Mouse (Mus musculus) C2C12 (cell line): ENCODE data around the gene Psap.

ENCODE experiments used
- CTCF ChIP-seq: IDR thresholded peaks from one replicate; pipeline ENCODE4 v1.5.1; 2011; ENCODE audit not compliant: control insufficient read depth, insufficient read depth, insufficient read length
- USF1 ChIP-seq: IDR thresholded peaks from one replicate; pipeline ENCODE4 v1.6.1; 2011; ENCODE audit warnings: low read depth, mild to moderate bottlenecking, control low read depth, moderate library complexity

GRCm38 (mm10) chr10:60252606-60253005 lies 24.8 kb upstream of the Psap start:
- TF ChIP-seq CTCF (no peak), USF1 (no peak)
